Mouse (Mus musculus) hindbrain, embryonic 14.5 days (tissue): ENCODE data around the gene Zfp646. TPM values are rescaled to one million over a fixed set of nuclear protein-coding genes. Genes with fewer than 3 reads are reported as not detected.
"Not testable (repeated sequence)": the region's sequence is repeated elsewhere in the genome, so short reads cannot be mapped to it uniquely, and the experiment has no call there.

Experiments
- ATAC-seq: fragments of 200-750 bp; cut with Nextera tagmentation; 2 replicates; pipeline ENCODE4 v1.8.0; 2017; ENCODE audit warnings: moderate number of reproducible peaks, mild to moderate bottlenecking, moderate TSS enrichment, moderate library complexity; ENCODE audit not compliant: low FRiP score
- DNase-seq: peaks from one replicate; pipeline ENCODE4 v3.0.0-alpha.2; 2015; ENCODE audit warnings: low spot score
- H3K27ac ChIP-seq: fragments of 300-500 bp; sonication (generic); 2 replicates; pipeline ENCODE4 v1.5.1; 2014; ENCODE audit warnings: mild to moderate bottlenecking, moderate library complexity
- H3K27me3 ChIP-seq: fragments of 300-500 bp; sonication (generic); 2 replicates; pipeline ENCODE4 v1.6.1; 2014; ENCODE audit warnings: mild to moderate bottlenecking, low read length, mixed read lengths; ENCODE audit not compliant: control insufficient read depth, insufficient read depth
- H3K36me3 ChIP-seq: fragments of 300-500 bp; sonication (generic); replicated peaks from 2 replicates; pipeline ENCODE4 v1.6.1; 2014; ENCODE audit not compliant: control insufficient read depth, insufficient read depth
- H3K4me1 ChIP-seq: fragments of 300-500 bp; sonication (generic); replicated peaks from 2 replicates; pipeline ENCODE4 v1.6.1; 2014; ENCODE audit warnings: antibody characterized with exemption, low read length, mixed read lengths; ENCODE audit not compliant: control insufficient read depth, insufficient read depth
- H3K4me2 ChIP-seq: fragments of 300-500 bp; sonication (generic); replicated peaks from 2 replicates; pipeline ENCODE4 v1.6.1; 2014; ENCODE audit warnings: mild to moderate bottlenecking, moderate library complexity
- H3K4me3 ChIP-seq: fragments of 300-500 bp; sonication (generic); replicated peaks from 2 replicates; pipeline ENCODE4 v1.5.1; 2014; ENCODE audit warnings: mild to moderate bottlenecking, low read length
- H3K9ac ChIP-seq: fragments of 300-500 bp; sonication (generic); 2 replicates; pipeline ENCODE4 v1.6.1; 2014
- H3K9me3 ChIP-seq: fragments of 300-500 bp; sonication (generic); 2 replicates; pipeline ENCODE4 v1.6.1; 2016; ENCODE audit warnings: low read length; ENCODE audit not compliant: control insufficient read depth
- WGBS: fragments of 180-500 bp; shearing (Covaris S2); extraction: QIAGEN DNeasy Blood & Tissue Kit; methylation state at CpG from one replicate; pipeline ENCODE4 v1.1.7; 2014; 5-methylcytosine and 5-hydroxymethylcytosine counted together
- polyA plus RNA-seq: library from polyadenylated mRNA; unstranded; fragments of >200 nt; fragmentation: Nextera tagmentation; extraction: Ambion mirVana; gene quantifications from 2 replicates; pipeline ENCODE4 v1.2.1, GENCODE M21; 2014

The Zfp646 gene
- 11.6 and 12.3 TPM in 2 replicates for polyA plus RNA-seq

- peaks cover 51% of the 10 kb centered on the region for H3K36me3 ChIP-seq
- WGBS, result 0% methylated on average over 41 of the region's 41 CpGs
- peaks cover 28% of the 10 kb centered on the region for H3K4me1 ChIP-seq
- H3K27me3 ChIP-seq, result no peaks in the 10 kb centered on the region
- ATAC-seq (peak; percentile 88), DNase-seq (peak; percentile 84)
- peak within 1 kb of the TSS; percentile 78 for H3K9ac ChIP-seq
- peak within 1 kb of the TSS; percentile 89 for H3K4me3 ChIP-seq
- H3K4me2 ChIP-seq, result peak within 1 kb of the TSS; percentile 94
- H3K27ac ChIP-seq, result peak within 1 kb of the TSS; percentile 98
- H3K9me3 ChIP-seq, result no peaks in the 10 kb centered on the region
These were observed at the start of gene Zfp646 for GRCm38 (mm10) chr7:127876041-127876466. Gene Zfp646 (plus strand): TSS chr7:127876221.

- DNase-seq (no peak), ATAC-seq (no peak)
- Histone ChIP-seq H3K9me3 (no peaks in the 10 kb centered on the region), H3K9ac (no peak overlapping the region), H3K4me2 (no peak overlapping the region), H3K4me1 (no peaks in the 10 kb centered on the region; the same call in 1 of the 2 replicates), H3K4me3 (no peak overlapping the region), H3K27me3 (no peaks in the 10 kb centered on the region), H3K27ac (no peak overlapping the region), H3K36me3 (no peaks in the 10 kb centered on the region)
- WGBS, result 90% methylated on average over 2 of the region's 2 CpGs
These were observed 40.5 kb upstream of the Zfp646 start for GRCm38 (mm10) chr7:127835550-127835949.

GRCm38 (mm10) chr7:127837473-127837872 is 38.5 kb upstream of the Zfp646 start:
- H3K36me3 ChIP-seq, result no peaks in the 10 kb centered on the region
- H3K4me3 ChIP-seq, result no peak overlapping the region
- H3K9me3 ChIP-seq, result no peaks in the 10 kb centered on the region
- no peaks in the 10 kb centered on the region for H3K27me3 ChIP-seq
- DNase-seq (no peak), ATAC-seq (no peak)
- no peaks in the 10 kb centered on the region; the same call in 1 of the 2 replicates for H3K4me1 ChIP-seq
- no peak overlapping the region for H3K9ac ChIP-seq
- H3K4me2 ChIP-seq, result no peak overlapping the region
- 90% methylated on average over 5 of the region's 5 CpGs for WGBS
- no peak overlapping the region for H3K27ac ChIP-seq

- not testable (repeated sequence) for DNase-seq, H3K9me3 ChIP-seq, H3K36me3 ChIP-seq, H3K9ac ChIP-seq, H3K4me2 ChIP-seq, H3K27me3 ChIP-seq, ATAC-seq, H3K4me3 ChIP-seq, H3K27ac ChIP-seq, H3K4me1 ChIP-seq
- 84% methylated on average over 4 of the region's 4 CpGs for WGBS
These were observed 38.1 kb upstream of the Zfp646 start for GRCm38 (mm10) chr7:127837878-127838277.

- not testable (repeated sequence) for DNase-seq, H3K27ac ChIP-seq, H3K27me3 ChIP-seq, H3K4me1 ChIP-seq, H3K36me3 ChIP-seq, ATAC-seq, H3K9ac ChIP-seq, H3K4me3 ChIP-seq, H3K9me3 ChIP-seq
- 72% methylated on average over 2 of the region's 2 CpGs for WGBS
- peak overlapping the region; percentile 95 for H3K4me2 ChIP-seq
These were observed 36.0 kb upstream of the Zfp646 start for GRCm38 (mm10) chr7:127840031-127840430.

GRCm38 (mm10) chr7:127840886-127841285 is 35.1 kb upstream of the Zfp646 start:
- Histone ChIP-seq H3K27me3 (no peaks in the 10 kb centered on the region), H3K9ac (peak overlapping the region; percentile 69), H3K4me2 (peak overlapping the region; percentile 95), H3K9me3 (no peaks in the 10 kb centered on the region), H3K4me1 (no peaks in the 10 kb centered on the region; the same call in 1 of the 2 replicates), H3K36me3 (no peaks in the 10 kb centered on the region), H3K27ac (peak overlapping the region; percentile 88), H3K4me3 (peak overlapping the region; percentile 53)
- DNase-seq (peak; percentile 30), ATAC-seq (peak; percentile 22; the same call in 1 of the 2 replicates)
- 4% methylated on average over 15 of the region's 15 CpGs for WGBS

GRCm38 (mm10) chr7:127841340-127842000 is 34.6 kb upstream of the Zfp646 start:
- Histone ChIP-seq H3K4me3 (peak overlapping the region; percentile 53), H3K9me3 (no peaks in the 10 kb centered on the region), H3K27me3 (no peaks in the 10 kb centered on the region), H3K9ac (peak overlapping the region; percentile 69), H3K36me3 (no peaks in the 10 kb centered on the region), H3K4me2 (peak overlapping the region; percentile 95), H3K4me1 (no peaks in the 10 kb centered on the region; the same call in 1 of the 2 replicates), H3K27ac (peak overlapping the region; percentile 88)
- ATAC-seq, result peak; percentile 94
- DNase-seq, result peak; percentile 92
- WGBS, result under 1% methylated on average over 45 of the region's 46 CpGs

GRCm38 (mm10) chr7:127842001-127842718 is 33.9 kb upstream of the Zfp646 start:
- peak; percentile 70 for DNase-seq
- Histone ChIP-seq H3K36me3 (no peaks in the 10 kb centered on the region), H3K4me2 (peak overlapping the region; percentile 95), H3K27ac (peak overlapping the region; percentile 88), H3K27me3 (no peaks in the 10 kb centered on the region), H3K9me3 (no peaks in the 10 kb centered on the region), H3K4me3 (peak overlapping the region; percentile 53), H3K4me1 (no peaks in the 10 kb centered on the region; the same call in 1 of the 2 replicates), H3K9ac (peak overlapping the region; percentile 69)
- ATAC-seq, result peak; percentile 28
- WGBS, result 1% methylated on average over 40 of the region's 40 CpGs
